Mouse (Mus musculus) hematopoietic multipotent progenitor cell, adult 10-12 weeks (in vitro differentiated cells): ENCODE data around the gene Trim26. TPM values are rescaled to one million over a fixed set of nuclear protein-coding genes. Genes with fewer than 3 reads are reported as not detected.

Experiments used
- polyA plus RNA-seq: library from polyadenylated mRNA; stranded (reverse); fragments of >175 nt; gene quantifications from 2 replicates; pipeline ENCODE4 v1.2.3, GENCODE M21; 2012; ENCODE audit warnings: low replicate concordance

Trim26 gene
- polyA plus RNA-seq, result 92.3 and 95.8 TPM in 2 replicates

GRCm38 (mm10) chr17:36836874-36837647 is at the start of gene Trim26:
TSS of gene Trim26 (plus strand) at chr17:36837134.

GRCm38 (mm10) chr17:36811871-36812270 is 25.1 kb upstream of the Trim26 start, which contains the start of gene H2-M10.6:
TSS of gene H2-M10.6 (plus strand) at chr17:36812171.

GRCm38 (mm10) chr17:36866719-36867527 is 30.0 kb downstream of the Trim26 start, which contains the start of gene Trim15:
TSS of gene Trim15 (minus strand) at chr17:36867210.

GRCm38 (mm10) chr17:36869284-36869954 is 32.5 kb downstream of the Trim26 start, which contains the start of gene Trim10:
TSS of gene Trim10 (plus strand) at chr17:36869574.

GRCm38 (mm10) chr17:36890073-36890903 is 53.4 kb downstream of the Trim26 start, which contains the start of gene Trim40:
TSS of gene Trim40 (minus strand) at chr17:36890123.

GRCm38 (mm10) chr17:36897552-36898205 is 60.7 kb downstream of the Trim26 start, which contains the start of gene Trim31:
TSS of gene Trim31 (plus strand) at chr17:36898118.

Other genes starting within 250 kb of the Trim26 start
- gene H2-M9, start 194.5 kb upstream of the Trim26 start, polyA plus RNA-seq, result not detected in 2 replicates
- gene H2-M1, start 164.9 kb upstream of the Trim26 start, polyA plus RNA-seq, result not detected in 2 replicates
- not detected in 2 replicates for gene H2-M10.5, start 64.2 kb upstream of the Trim26 start, polyA plus RNA-seq
- not detected in 2 replicates for gene H2-M10.6, start 25.0 kb upstream of the Trim26 start, polyA plus RNA-seq
- 0.07 TPM in 1 of 2 replicates, not detected in the other for gene Trim15, start 30.1 kb downstream of the Trim26 start, polyA plus RNA-seq
- 0.62 and 28.4 TPM in 2 replicates for gene Trim10, start 32.4 kb downstream of the Trim26 start, polyA plus RNA-seq
- gene Trim40, start 53.0 kb downstream of the Trim26 start, polyA plus RNA-seq, result not detected in 2 replicates
- gene Trim31, start 61.0 kb downstream of the Trim26 start, polyA plus RNA-seq, result not detected in 2 replicates
- 0.12 and 0.76 TPM in 2 replicates for gene Rnf39, start 105.8 kb downstream of the Trim26 start, polyA plus RNA-seq
- gene Ppp1r11, start 114.6 kb downstream of the Trim26 start, polyA plus RNA-seq, result 69.5 and 387 TPM in 2 replicates
- gene Znrd1, start 121.4 kb downstream of the Trim26 start, polyA plus RNA-seq, result 3.8 and 12.0 TPM in 2 replicates
- gene Znrd1as, start 121.5 kb downstream of the Trim26 start, polyA plus RNA-seq, result 0.94 TPM in 1 of 2 replicates, not detected in the other
- not detected in 2 replicates for gene 2410137M14Rik, start 144.1 kb downstream of the Trim26 start, polyA plus RNA-seq
- 0.10 and 0.42 TPM in 2 replicates for gene H2-M5, start 152.4 kb downstream of the Trim26 start, polyA plus RNA-seq
- 0.12 and 0.34 TPM in 2 replicates for gene Zfp57, start 164.0 kb downstream of the Trim26 start, polyA plus RNA-seq
- 0.13 TPM in 1 of 2 replicates, not detected in the other for gene Mog, start 186.3 kb downstream of the Trim26 start, polyA plus RNA-seq
- gene Gabbr1, start 208.8 kb downstream of the Trim26 start, polyA plus RNA-seq, result 52.6 and 251 TPM in 2 replicates